In genomic region chr17:45389896-45390295, GRCm38 (mm10) we compare ENCODE assay signal across 24 mouse cellular contexts. TPM values are rescaled to one million over a fixed set of nuclear protein-coding genes. Genes with fewer than 3 reads are reported as not detected.
A peak's percentile ranks its signal among the peaks of the same experiment; 100 is the strongest.
DNase-seq lines count a peak whose midpoint lies in the region; ATAC-seq lines count a peak whose summit lies in the region.
"Had no signal": no experiment of that assay in that cellular context is flagged by ENCODE, and none has a peak within 500 bp of the region (broad histone marks: within the 10 kb centered on the region; RNA-seq: fewer than 3 reads in every experiment).

No protein-coding gene starts in this region.

- H3K27me3 ChIP-seq in heart, embryonic 12.5 days (replicated peaks), result no peaks in the 10 kb centered on the region
- H3K27me3 ChIP-seq in heart, embryonic 14.5 days (ENCODE audit: control insufficient read depth, insufficient read depth, low read length), result no peaks in the 10 kb centered on the region
- no peaks in the 10 kb centered on the region for H3K27me3 ChIP-seq in heart, embryonic 15.5 days
- H3K27me3 ChIP-seq: CH12.LX; embryonic facial prominence, embryonic 15.5 days; forebrain, embryonic 15.5 days; hindbrain, embryonic 15.5 days; kidney, embryonic 15.5 days; Patski had no signal

- no peak overlapping the region for H3K9ac ChIP-seq in heart, embryonic 12.5 days
- H3K9ac ChIP-seq in heart, embryonic 14.5 days (ENCODE audit: low read length), result no peak overlapping the region
- H3K9ac ChIP-seq in heart, embryonic 15.5 days, result no peak overlapping the region
- H3K9ac ChIP-seq: embryonic facial prominence, embryonic 15.5 days; forebrain, embryonic 15.5 days; hindbrain, embryonic 15.5 days; kidney, embryonic 15.5 days had no signal

- no peak overlapping the region for H3K27ac ChIP-seq in heart, embryonic 12.5 days (ENCODE audit: poor library complexity, severe bottlenecking)
- peak overlapping the region; percentile 28 to 30; a peak in 3 of 4 replicates for H3K27ac ChIP-seq in heart, embryonic 14.5 days (replicated peaks in 1 of 2; ENCODE audit: control insufficient read depth in 1 of 2, insufficient read depth in 1 of 2, low read depth in 2 of 2, low read length in 2 of 2)
- peak overlapping the region; percentile 73 for H3K27ac ChIP-seq in heart, embryonic 15.5 days
- H3K27ac ChIP-seq: embryonic facial prominence, embryonic 15.5 days; forebrain, embryonic 10.5 days; forebrain, embryonic 15.5 days; hindbrain, embryonic 15.5 days; kidney, embryonic 15.5 days had no signal

- no peak overlapping the region for H3K4me2 ChIP-seq in heart, embryonic 12.5 days
- no peak overlapping the region for H3K4me2 ChIP-seq in heart, embryonic 14.5 days (ENCODE audit: low read length)
- no peak overlapping the region for H3K4me2 ChIP-seq in heart, embryonic 15.5 days
- H3K4me2 ChIP-seq: embryonic facial prominence, embryonic 15.5 days; forebrain, embryonic 15.5 days; hindbrain, embryonic 15.5 days; kidney, embryonic 15.5 days had no signal

- peaks cover 72% of the 10 kb centered on the region for H3K36me3 ChIP-seq in heart, embryonic 12.5 days
- peaks cover 80% of the 10 kb centered on the region for H3K36me3 ChIP-seq in heart, embryonic 14.5 days (ENCODE audit: control insufficient read depth, insufficient read depth, low read length)
- peaks cover 46% of the 10 kb centered on the region for H3K36me3 ChIP-seq in heart, embryonic 15.5 days

- intact Hi-C loops in heart, postnatal 25 days (cut with DNase I), result no loop called here
- intact Hi-C loops in heart, postnatal 10 days (cut with DNase I), result no loop called here

- no peak overlapping the region for H3K4me3 ChIP-seq in heart, embryonic 12.5 days
- no peak overlapping the region for H3K4me3 ChIP-seq in heart, embryonic 14.5 days (ENCODE audit: control insufficient read depth in 1 of 2, insufficient read depth in 1 of 2, low read depth in 1 of 2, low read length in 2 of 2)
- no peak overlapping the region for H3K4me3 ChIP-seq in heart, embryonic 15.5 days
- H3K4me3 ChIP-seq: embryonic facial prominence, embryonic 15.5 days; erythroblast, embryonic 14.5 days; forebrain, embryonic 10.5 days; forebrain, embryonic 15.5 days; hindbrain, embryonic 15.5 days; kidney, embryonic 15.5 days had no signal

- 0 out of 2 replicates have a peak, but pooled peaks cover 3% of the 10 kb centered on the region for H3K4me1 ChIP-seq in heart, embryonic 12.5 days (replicated peaks)
- peaks cover 0 to 5% of the 10 kb centered on the region in 2 experiments; a peak in 3 of 4 replicates for H3K4me1 ChIP-seq in heart, embryonic 14.5 days (ENCODE audit: control insufficient read depth in 2 of 2, insufficient read depth in 2 of 2, low read length in 2 of 2)
- H3K4me1 ChIP-seq in heart, embryonic 15.5 days (replicated peaks), result peaks cover 10% of the 10 kb centered on the region
- H3K4me1 ChIP-seq: embryonic facial prominence, embryonic 15.5 days; forebrain, embryonic 10.5 days; forebrain, embryonic 15.5 days; hindbrain, embryonic 15.5 days; kidney, embryonic 15.5 days had no signal

- no peaks in the 10 kb centered on the region for H3K9me3 ChIP-seq in heart, embryonic 12.5 days (replicated peaks)
- no peaks in the 10 kb centered on the region for H3K9me3 ChIP-seq in heart, embryonic 14.5 days (ENCODE audit: control insufficient read depth, low read length)
- no peaks in the 10 kb centered on the region for H3K9me3 ChIP-seq in heart, embryonic 15.5 days (replicated peaks)
- H3K9me3 ChIP-seq: embryonic facial prominence, embryonic 15.5 days; forebrain, embryonic 10.5 days; forebrain, embryonic 15.5 days; hindbrain, embryonic 15.5 days; kidney, embryonic 15.5 days had no signal

- peak; percentile 92 for DNase-seq in heart, adult 11 months
- no peak for DNase-seq in heart, postnatal 25 days (ENCODE audit: low spot score)
- DNase-seq in heart, postnatal 10 days, result peak; percentile 24 to 49
- DNase-seq in adrenal gland, postnatal 4 days (ENCODE audit: low spot score in 2 of 2), result no peak
- DNase-seq: adrenal gland, postnatal 25 days; cerebellum, adult 11 months; cerebellum, adult 8-10 months; cerebellum, postnatal 14 days; embryo, embryonic 11 days; gastrocnemius, postnatal 10 days; kidney, adult 2 months had no signal

- ATAC-seq in heart, embryonic 12.5 days (ENCODE audit: insufficient number of reproducible peaks, low FRiP score), result no peak
- ATAC-seq in heart, embryonic 14.5 days (ENCODE audit: insufficient number of reproducible peaks, insufficient read depth, low FRiP score, low read depth), result no peak
- ATAC-seq in heart, embryonic 15.5 days (replicated peaks; ENCODE audit: insufficient number of reproducible peaks, insufficient read depth, low FRiP score, low read depth), result peak; percentile 70
- ATAC-seq: activated CD4-positive, CD25-positive, alpha-beta regulatory T cell, adult 4 months; forebrain, embryonic 15.5 days; intestine, embryonic 16.5 days; Patski had no signal

- WGBS in heart, embryonic 12.5 days, result 83% methylated on average over 5 of the region's 5 CpGs
- WGBS in heart, embryonic 14.5 days, result 75% methylated on average over 5 of the region's 5 CpGs
- WGBS in heart, embryonic 15.5 days, result 73% methylated on average over 5 of the region's 5 CpGs

RNA-seq across cellular contexts. Expression of gene Cdc5l, which starts 43.6 kb away (rescaled TPM):
- polyA plus RNA-seq in heart, embryonic 12.5 days (2016; fragmentation: Nextera tagmentation; extraction: Ambion mirVana), result 49.9 and 53.0 TPM in 2 replicates
- 50.7 and 52.5 TPM in 2 replicates for polyA plus RNA-seq in heart, embryonic 14.5 days (2014; fragmentation: Nextera tagmentation; extraction: Ambion mirVana)
- total RNA-seq in heart, postnatal 25 days (2021), result 10 to 100 TPM; 36.7 to 42.8 TPM
- 39.3 and 44.8 TPM in 2 replicates for polyA plus RNA-seq in heart, embryonic 15.5 days (2015; fragmentation: Nextera tagmentation; extraction: Ambion mirVana)
- 10 to 100 TPM; 48.4 to 48.7 TPM for total RNA-seq in heart, postnatal 10 days (2021)
- total RNA-seq in adrenal gland, postnatal 4 days (2021), result 10 to 100 TPM; 49.1 to 52.0 TPM

Comparison
In these comparisons a context has a peak if more than half of its experiments do, and no peak if none do; other contexts are left out.
1. DNase-seq: peak in heart, adult 11 months (single experiment) and heart, postnatal 10 days (2 of 2); none in heart, postnatal 25 days (single experiment) and adrenal gland, postnatal 4 days (0 of 2).